Mouse (Mus musculus) liver, adult 2 months (tissue): ENCODE data around the gene Nlgn2. TPM values are rescaled to one million over a fixed set of nuclear protein-coding genes. Genes with fewer than 3 reads are reported as not detected.

Experiments used
- DNase-seq: peaks from one replicate; pipeline ENCODE4 v3.0.0-alpha.2; 2011; ENCODE audit warnings: low read depth, low spot score; ENCODE audit errors: extremely low read depth
- H3K27ac ChIP-seq: fragments of 200-500 bp; replicated peaks from 2 replicates; pipeline ENCODE4 v1.5.1; 2012; ENCODE audit warnings: low read depth, mild to moderate bottlenecking, control low read depth, inconsistent platforms, low read length; ENCODE audit not compliant: insufficient read depth
- H3K27me3 ChIP-seq: fragments of 200-500 bp; 2 replicates; pipeline ENCODE4 v1.6.1; 2012; ENCODE audit warnings: mild to moderate bottlenecking, moderate library complexity, low read length, inconsistent platforms; ENCODE audit not compliant: control insufficient read depth, insufficient read depth
- H3K36me3 ChIP-seq: fragments of 200-500 bp; 2 replicates; pipeline ENCODE4 v1.6.1; 2012; ENCODE audit warnings: low read length, inconsistent platforms; ENCODE audit not compliant: control insufficient read depth, insufficient read depth
- H3K4me1 ChIP-seq: fragments of 200-500 bp; 2 replicates; pipeline ENCODE4 v1.6.1; 2011; ENCODE audit warnings: low read length; ENCODE audit not compliant: control insufficient read depth, insufficient read depth
- H3K4me3 ChIP-seq: fragments of 200-500 bp; 2 replicates; pipeline ENCODE4 v1.5.1; 2011; ENCODE audit warnings: low read depth, mild to moderate bottlenecking, control low read depth, low read length, moderate library complexity; ENCODE audit not compliant: insufficient read depth
- H3K79me2 ChIP-seq: fragments of 200-500 bp; 2 replicates; pipeline ENCODE4 v1.6.1; 2012; ENCODE audit warnings: inconsistent platforms, mild to moderate bottlenecking, low read length, moderate library complexity; ENCODE audit not compliant: control insufficient read depth, insufficient read depth
- H3K9ac ChIP-seq: fragments of 200-500 bp; 2 replicates; pipeline ENCODE4 v1.6.1; 2012; ENCODE audit warnings: low read depth, mild to moderate bottlenecking, control low read depth, inconsistent platforms, low read length
- CTCF ChIP-seq: fragments of 200-500 bp; IDR thresholded peaks from 2 replicates; pipeline ENCODE4 v1.5.1; 2011; ENCODE audit warnings: low read depth, low read length, control low read depth
- POLR2A ChIP-seq: fragments of 200-500 bp; IDR thresholded peaks from 2 replicates; pipeline ENCODE4 v1.6.1; 2011; ENCODE audit warnings: low read length, control low read depth; ENCODE audit not compliant: insufficient read depth; ENCODE audit errors: extremely low read depth
- WGBS: fragments of 180-500 bp; shearing (Covaris S2); methylation state at CpG from one replicate; pipeline ENCODE4 v1.1.7; 2018; 5-methylcytosine and 5-hydroxymethylcytosine counted together
- polyA plus RNA-seq: library from polyadenylated mRNA; depleted of rRNA; stranded (reverse); fragments of >200 nt; gene quantifications from 2 replicates; pipeline ENCODE4 v1.2.3, GENCODE M21; 2012
- total RNA-seq: library from RNA; depleted of rRNA; stranded (reverse); fragments of >200 nt; gene quantifications from 2 replicates; pipeline ENCODE4 v1.2.3, GENCODE M21; 2014

The Nlgn2 gene
- total and polyA plus RNA-seq, 2 experiments: 0.18 to 1.9 TPM

GRCm38 (mm10) chr11:69816520-69816919 lies 21.1 kb downstream of the Nlgn2 start:
- no peaks in the 10 kb centered on the region for H3K27me3 ChIP-seq

GRCm38 (mm10) chr11:69815155-69815554 lies 22.4 kb downstream of the Nlgn2 start, which contains the start of gene Gm39566:
Gm39566 (minus strand) TSS chr11:69815298.
- no peaks in the 10 kb centered on the region for H3K27me3 ChIP-seq
- TF ChIP-seq CTCF (no peak), POLR2A (no peak)
- WGBS: 58% methylated on average over 10 of the region's 10 CpGs

More at GRCm38 (mm10) chr11:69816520-69816919, 21.1 kb downstream of the Nlgn2 start:
- TF ChIP-seq CTCF (no peak), POLR2A (no peak)
- H3K36me3 ChIP-seq: no peaks in the 10 kb centered on the region
- H3K4me1 ChIP-seq: no peaks in the 10 kb centered on the region
- H3K4me3 ChIP-seq: no peak overlapping the region
- H3K27ac ChIP-seq: no peak overlapping the region
- no peak overlapping the region for H3K9ac ChIP-seq
- WGBS: 95% methylated on average over 12 of the region's 12 CpGs
- H3K79me2 ChIP-seq: no peaks in the 10 kb centered on the region
- DNase-seq: no peak

GRCm38 (mm10) chr11:69810280-69810679 lies 27.3 kb downstream of the Nlgn2 start:
- DNase-seq: no peak
- H3K79me2 ChIP-seq: no peaks in the 10 kb centered on the region
- H3K9ac ChIP-seq: no peak overlapping the region
- no peaks in the 10 kb centered on the region for H3K27me3 ChIP-seq
- H3K36me3 ChIP-seq: no peaks in the 10 kb centered on the region
- no peak overlapping the region for H3K4me3 ChIP-seq
- no peaks in the 10 kb centered on the region for H3K4me1 ChIP-seq
- H3K27ac ChIP-seq: no peak overlapping the region
- no peak for TF ChIP-seq POLR2A
- no peak for TF ChIP-seq CTCF

More at GRCm38 (mm10) chr11:69815155-69815554, 22.4 kb downstream of the Nlgn2 start, which contains the start of gene Gm39566:
- Histone ChIP-seq H3K4me3 (no peak within 1 kb of the TSS), H3K4me1 (no peaks in the 10 kb centered on the region), H3K36me3 (no peaks in the 10 kb centered on the region), H3K9ac (no peak within 1 kb of the TSS), H3K27ac (no peak within 1 kb of the TSS), H3K79me2 (no peaks in the 10 kb centered on the region)
- no peak for DNase-seq

GRCm38 (mm10) chr11:69807641-69808040 lies 29.9 kb downstream of the Nlgn2 start:
- DNase-seq: no peak
- H3K27me3 ChIP-seq: 0 out of 2 replicates have a peak, but pooled peaks cover under 1% of the 10 kb centered on the region
- H3K9ac ChIP-seq: no peak overlapping the region
- H3K79me2 ChIP-seq: no peaks in the 10 kb centered on the region
- peaks cover 4% of the 10 kb centered on the region for H3K4me1 ChIP-seq
- no peak overlapping the region for H3K4me3 ChIP-seq
- H3K27ac ChIP-seq: no peak overlapping the region
- TF ChIP-seq CTCF (no peak), POLR2A (no peak)
- WGBS: 87% methylated on average over 2 of the region's 2 CpGs
- H3K36me3 ChIP-seq: no peaks in the 10 kb centered on the region

- peaks cover 4% of the 10 kb centered on the region for H3K4me1 ChIP-seq
- no peak overlapping the region for H3K27ac ChIP-seq
- peaks cover 7% of the 10 kb centered on the region for H3K27me3 ChIP-seq
- H3K79me2 ChIP-seq: no peaks in the 10 kb centered on the region
- 95% methylated on average over 4 of the region's 4 CpGs for WGBS
- no peak overlapping the region for H3K4me3 ChIP-seq
- H3K36me3 ChIP-seq: no peaks in the 10 kb centered on the region
- no peak for TF ChIP-seq POLR2A
- TF ChIP-seq CTCF: no peak
- DNase-seq: no peak
- H3K9ac ChIP-seq: no peak overlapping the region
Measured at GRCm38 (mm10) chr11:69806378-69806777, 31.2 kb downstream of the Nlgn2 start.
